Mouse (Mus musculus) neural tube, embryonic 10.5 days (tissue): Measurements from ENCODE around the gene Pappa2.

Experiments
- DNase-seq: peaks from one replicate; pipeline ENCODE4 v3.0.0-alpha.2; 2017; ENCODE audit warnings: low spot score; ENCODE audit errors: extremely low spot score

Gene Pappa2

GRCm38 (mm10) chr1:158980390-158980789 lies at the start of gene Pappa2:
Gene Pappa2 (minus strand): TSS chr1:158980490.
- DNase-seq: no peak

- no peak for DNase-seq
These were observed 48.8 kb upstream of the Pappa2 start for GRCm38 (mm10) chr1:159029106-159029505.

- DNase-seq: no peak
These were observed 34.8 kb upstream of the Pappa2 start for GRCm38 (mm10) chr1:159014940-159015660.

GRCm38 (mm10) chr1:158987042-158987441 lies 6.8 kb upstream of the Pappa2 start:
- DNase-seq: no peak

- no peak for DNase-seq
These were observed 17.9 kb downstream of the Pappa2 start for GRCm38 (mm10) chr1:158962340-158962739.

GRCm38 (mm10) chr1:158960984-158961383 lies 19.3 kb downstream of the Pappa2 start:
- no peak for DNase-seq

GRCm38 (mm10) chr1:158960549-158960948 lies 19.7 kb downstream of the Pappa2 start:
- DNase-seq: no peak

DNA sequence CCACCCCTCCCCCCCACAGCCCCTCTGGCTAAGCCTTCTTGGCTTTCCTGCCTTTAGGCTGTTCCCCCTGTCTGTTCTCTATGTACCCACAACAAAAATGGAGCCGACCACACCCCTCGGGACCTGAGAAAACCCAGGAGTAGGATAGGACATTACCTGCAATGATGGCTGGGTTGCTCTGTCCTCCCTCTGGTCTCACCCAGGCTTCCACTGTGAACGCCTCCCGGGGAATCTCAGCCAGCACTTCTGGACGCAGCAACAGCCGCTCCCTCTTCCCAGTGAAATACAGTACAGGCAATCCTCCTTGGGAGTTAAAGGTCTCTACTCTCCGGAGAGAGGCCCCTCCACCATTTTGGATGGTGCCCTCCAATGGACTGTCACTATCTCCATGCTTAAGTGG lies 23.9 kb downstream of the Pappa2 start:
- no peak for DNase-seq

GRCm38 (mm10) chr1:158954785-158955184 lies 25.5 kb downstream of the Pappa2 start:
- no peak for DNase-seq

- peak; percentile 71 for DNase-seq
These were observed 26.6 kb downstream of the Pappa2 start for GRCm38 (mm10) chr1:158953479-158954207.

GRCm38 (mm10) chr1:158949041-158949440 lies 31.2 kb downstream of the Pappa2 start:
- no peak for DNase-seq

GRCm38 (mm10) chr1:158947981-158948735 lies 32.1 kb downstream of the Pappa2 start:
- no peak for DNase-seq

GRCm38 (mm10) chr1:158944936-158945335 lies 35.4 kb downstream of the Pappa2 start:
- DNase-seq: no peak

DNA sequence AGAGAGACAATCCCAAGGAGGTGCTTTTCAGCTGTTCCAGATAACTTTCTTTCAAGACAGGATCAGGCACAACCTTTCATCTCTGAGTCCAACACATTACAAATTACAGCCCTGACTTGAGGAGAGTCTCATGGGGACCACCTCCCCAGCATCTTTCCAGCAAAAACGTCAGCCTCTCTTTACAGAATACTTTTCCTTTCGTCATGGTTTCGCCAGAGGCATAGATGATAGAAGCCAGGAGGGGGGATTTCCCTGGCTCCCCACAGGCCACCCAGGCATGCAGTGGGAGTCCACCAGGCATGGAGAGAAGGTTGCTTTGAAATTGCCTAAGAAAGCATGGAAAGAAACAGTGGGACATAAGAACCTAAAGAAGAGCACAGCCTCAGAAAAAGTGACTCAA lies 37.4 kb downstream of the Pappa2 start:
- DNase-seq: no peak

GRCm38 (mm10) chr1:158940966-158941365 lies 39.3 kb downstream of the Pappa2 start:
- DNase-seq: no peak

DNA sequence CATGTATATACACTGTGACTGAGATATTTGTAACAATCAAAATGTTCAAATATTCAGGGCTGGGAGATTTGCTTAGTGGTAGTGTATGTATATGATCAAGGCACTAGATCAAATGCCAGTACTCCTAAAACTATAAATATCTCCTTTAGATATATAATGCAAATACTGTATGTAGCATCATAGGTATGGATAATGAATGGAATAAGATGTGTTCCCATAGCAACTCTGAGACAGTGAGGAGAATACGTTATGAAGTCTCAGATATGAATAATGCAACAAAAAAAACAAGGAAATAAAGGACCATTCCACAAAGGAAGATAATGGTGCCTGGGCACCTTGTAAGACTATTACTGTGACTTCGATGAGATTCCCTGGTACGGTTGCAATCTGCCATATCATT lies 45.8 kb downstream of the Pappa2 start:
- DNase-seq: no peak

- no peak for DNase-seq
These were observed 49.0 kb downstream of the Pappa2 start for GRCm38 (mm10) chr1:158931202-158931827.

- DNase-seq: no peak
These were observed 50.9 kb downstream of the Pappa2 start for GRCm38 (mm10) chr1:158929369-158929768.

- DNase-seq: no peak
These were observed 59.8 kb downstream of the Pappa2 start for GRCm38 (mm10) chr1:158920451-158920850.

- no peak for DNase-seq
These were observed 61.4 kb downstream of the Pappa2 start for GRCm38 (mm10) chr1:158918890-158919289.

DNA sequence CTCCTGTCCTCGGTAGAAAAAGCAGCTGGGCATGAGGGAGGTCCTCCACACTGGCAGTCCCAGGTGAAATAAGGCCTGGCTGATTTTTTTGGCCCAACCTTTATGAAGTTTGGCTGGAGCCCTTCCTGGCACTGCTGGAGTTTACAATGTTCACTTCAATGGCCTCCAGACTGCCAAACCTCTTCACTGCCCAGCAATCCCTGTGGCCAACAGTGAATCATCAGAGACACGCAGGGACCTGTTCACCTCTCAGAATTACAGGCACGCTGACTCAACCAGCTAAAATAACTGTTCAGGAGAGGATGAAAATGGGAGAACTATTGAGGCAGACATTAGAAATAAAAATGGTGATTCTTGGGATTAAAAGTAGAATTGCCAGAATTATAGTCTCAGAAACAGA lies 63.2 kb downstream of the Pappa2 start:
- no peak for DNase-seq

- DNase-seq: no peak
These were observed 64.7 kb downstream of the Pappa2 start for GRCm38 (mm10) chr1:158915592-158915991.
